Mouse (Mus musculus): Measurements from ENCODE around the gene Papss1.

DNA sequence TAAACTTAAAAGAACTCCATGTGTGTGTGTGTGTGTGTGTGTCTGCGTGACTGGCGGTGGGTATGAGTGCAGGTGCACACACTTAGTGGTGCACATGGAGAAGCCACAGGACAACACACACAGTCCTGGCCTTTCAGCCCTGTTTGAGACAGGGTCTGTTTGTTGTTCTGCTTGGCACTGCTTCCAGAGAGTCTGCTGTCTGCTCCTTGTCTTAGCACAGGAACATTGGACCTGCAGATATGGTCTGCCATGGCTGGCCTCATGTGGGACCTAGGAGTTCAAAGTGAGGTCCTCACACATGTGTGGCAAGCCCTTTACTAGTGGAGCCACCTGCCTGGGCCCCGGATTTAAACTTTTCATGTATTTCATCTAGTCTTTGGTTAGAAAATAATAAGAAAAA is 72.4 kb downstream of the Papss1 start:
- TF ChIP-seq CTCF (conservative IDR thresholded peaks at IDR 0.05; ENCODE audit: insufficient read depth, insufficient read length, low read depth, low read length), result no peak
- TF ChIP-seq POLR2A (IDR thresholded peaks at IDR 0.05; ENCODE audit: low read depth, low read length), result no peak
